Mouse (Mus musculus) liver, embryonic 16.5 days (tissue): ENCODE data around the gene Ccdc42. TPM values are rescaled to one million over a fixed set of nuclear protein-coding genes. Genes with fewer than 3 reads are reported as not detected.

ENCODE experiments used
- ATAC-seq: fragments of 200-750 bp; cut with Nextera tagmentation; 2 replicates; pipeline ENCODE4 v1.8.0; 2017; ENCODE audit warnings: low read depth, mild to moderate bottlenecking, moderate number of reproducible peaks, moderate library complexity
- H3K27ac ChIP-seq: fragments of 300-500 bp; sonication (generic); 2 replicates; pipeline ENCODE4 v1.5.1; 2014; ENCODE audit warnings: mild to moderate bottlenecking, low read length
- H3K27me3 ChIP-seq: fragments of 300-500 bp; sonication (generic); 2 replicates; pipeline ENCODE4 v1.6.1; 2014; ENCODE audit warnings: low read depth, low read length, mixed read lengths; ENCODE audit not compliant: control insufficient read depth, insufficient read depth
- H3K36me3 ChIP-seq: fragments of 300-500 bp; sonication (generic); 2 replicates; pipeline ENCODE4 v1.6.1; 2014; ENCODE audit warnings: mild to moderate bottlenecking; ENCODE audit not compliant: control insufficient read depth, insufficient read depth
- H3K4me1 ChIP-seq: fragments of 300-500 bp; sonication (generic); 2 replicates; pipeline ENCODE4 v1.6.1; 2014; ENCODE audit warnings: low read depth, low read length, mixed read lengths; ENCODE audit not compliant: control insufficient read depth
- H3K4me2 ChIP-seq: fragments of 300-500 bp; sonication (generic); 2 replicates; pipeline ENCODE4 v1.6.1; 2014; ENCODE audit warnings: low read depth, low read length, mixed read lengths
- H3K4me3 ChIP-seq: fragments of 300-500 bp; sonication (generic); 2 replicates; pipeline ENCODE4 v1.5.1; 2014; ENCODE audit warnings: low read depth, mild to moderate bottlenecking, low read length
- H3K9ac ChIP-seq: fragments of 300-500 bp; sonication (generic); 2 replicates; pipeline ENCODE4 v1.6.1; 2014; ENCODE audit warnings: low read depth, low read length
- H3K9me3 ChIP-seq: fragments of 300-500 bp; sonication (generic); replicated peaks from 2 replicates; pipeline ENCODE4 v1.6.1; 2016; ENCODE audit warnings: low read length; ENCODE audit not compliant: control insufficient read depth
- WGBS: fragments of 180-500 bp; shearing (Covaris S2); extraction: QIAGEN DNeasy Blood & Tissue Kit; methylation state at CpG from one replicate; pipeline ENCODE4 v1.1.7; 2014; ENCODE audit not compliant: insufficient replicate concordance; 5-methylcytosine and 5-hydroxymethylcytosine counted together
- polyA plus RNA-seq: library from polyadenylated mRNA; unstranded; fragments of >200 nt; fragmentation: Nextera tagmentation; extraction: Ambion mirVana; gene quantifications from 2 replicates; pipeline ENCODE4 v1.2.1, GENCODE M21; 2015

The Ccdc42 gene
- polyA plus RNA-seq, 1 experiment from 2014 or later = not detected

- Histone ChIP-seq H3K36me3 (no peaks in the 10 kb centered on the region), H3K27ac (no peak within 1 kb of the TSS), H3K4me1 (no peaks in the 10 kb centered on the region), H3K4me3 (no peak within 1 kb of the TSS; the same call in 1 of the 2 replicates), H3K4me2 (no peak within 1 kb of the TSS), H3K9ac (no peak within 1 kb of the TSS), H3K9me3 (no peaks in the 10 kb centered on the region), H3K27me3 (peaks cover 4% of the 10 kb centered on the region; the same call in 1 of the 2 replicates)
- ATAC-seq = no peak
- 21% methylated on average over 37 of the region's 37 CpGs for WGBS
These were observed 30.8 kb upstream of the Ccdc42 start, which contains the start of gene Mfsd6l for GRCm38 (mm10) chr11:68555918-68556584. Gene Mfsd6l, plus strand, starts transcription at chr11:68556186.

- peaks cover 4% of the 10 kb centered on the region; the same call in 1 of the 2 replicates for H3K27me3 ChIP-seq
- no peaks in the 10 kb centered on the region for H3K9me3 ChIP-seq
- H3K4me3 ChIP-seq = no peak overlapping the region
- no peak for ATAC-seq
- H3K36me3 ChIP-seq = no peaks in the 10 kb centered on the region
- H3K27ac ChIP-seq = no peak overlapping the region
- no peaks in the 10 kb centered on the region for H3K4me1 ChIP-seq
- no peak overlapping the region for H3K4me2 ChIP-seq
- no peak overlapping the region for H3K9ac ChIP-seq
- WGBS = 8% methylated on average over 1 of the region's 1 CpGs
These were observed 27.3 kb upstream of the Ccdc42 start for GRCm38 (mm10) chr11:68559546-68559945.

DNA sequence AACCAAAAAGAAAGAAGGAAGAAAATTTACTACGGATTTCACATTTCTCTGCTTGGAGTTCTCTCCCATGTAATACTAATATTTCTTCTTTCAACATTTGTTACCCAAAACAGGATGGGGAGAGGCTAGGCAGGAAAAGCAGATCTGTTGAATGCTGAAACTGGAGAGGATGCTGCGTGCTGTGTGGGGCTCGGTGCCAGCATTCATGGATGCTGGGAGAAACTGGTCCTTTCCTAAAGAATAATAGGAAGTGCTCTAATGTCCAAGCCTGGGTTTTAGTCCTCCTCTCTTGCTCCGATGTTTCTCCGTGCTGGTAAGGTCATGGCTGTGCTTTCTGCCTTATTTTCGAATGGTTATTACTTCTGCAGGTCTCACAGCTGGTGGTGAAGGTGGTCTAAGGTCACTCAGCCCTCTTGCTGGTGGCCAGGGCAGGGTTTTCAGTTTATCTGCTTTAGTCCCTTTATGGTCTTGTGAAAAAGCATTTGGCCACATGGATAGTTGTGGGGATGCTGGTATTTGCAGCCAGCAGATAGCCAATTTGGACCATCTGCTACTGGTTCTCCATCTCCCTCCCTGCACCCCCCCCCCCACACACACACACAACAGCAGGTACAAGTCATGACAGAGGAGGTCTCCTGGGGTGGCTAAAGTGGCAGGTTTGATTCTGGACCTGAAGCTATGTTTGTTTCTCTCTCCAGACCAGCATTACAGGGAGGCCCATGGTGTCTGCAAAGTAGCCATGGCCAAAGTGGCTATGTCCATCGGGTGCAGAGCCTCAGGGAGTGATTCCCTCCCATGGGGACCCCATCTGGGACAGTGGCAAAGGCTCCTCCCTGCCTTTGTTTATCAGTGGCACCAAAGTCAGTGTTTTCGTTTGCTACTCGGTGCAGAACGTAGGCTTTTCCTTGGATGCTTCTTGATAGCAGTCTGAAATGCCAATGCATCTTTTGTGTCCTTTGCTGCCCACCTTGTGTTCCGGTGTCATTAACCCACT, 24.6 kb upstream of the Ccdc42 start:
- no peak overlapping the region for H3K27ac ChIP-seq
- H3K9ac ChIP-seq = no peak overlapping the region
- 51% methylated on average over 11 of the region's 11 CpGs for WGBS
- no peak overlapping the region for H3K4me2 ChIP-seq
- H3K36me3 ChIP-seq = no peaks in the 10 kb centered on the region
- no peaks in the 10 kb centered on the region for H3K4me1 ChIP-seq
- H3K9me3 ChIP-seq = no peaks in the 10 kb centered on the region
- no peaks in the 10 kb centered on the region for H3K27me3 ChIP-seq
- ATAC-seq = no peak
- no peak overlapping the region for H3K4me3 ChIP-seq

DNA sequence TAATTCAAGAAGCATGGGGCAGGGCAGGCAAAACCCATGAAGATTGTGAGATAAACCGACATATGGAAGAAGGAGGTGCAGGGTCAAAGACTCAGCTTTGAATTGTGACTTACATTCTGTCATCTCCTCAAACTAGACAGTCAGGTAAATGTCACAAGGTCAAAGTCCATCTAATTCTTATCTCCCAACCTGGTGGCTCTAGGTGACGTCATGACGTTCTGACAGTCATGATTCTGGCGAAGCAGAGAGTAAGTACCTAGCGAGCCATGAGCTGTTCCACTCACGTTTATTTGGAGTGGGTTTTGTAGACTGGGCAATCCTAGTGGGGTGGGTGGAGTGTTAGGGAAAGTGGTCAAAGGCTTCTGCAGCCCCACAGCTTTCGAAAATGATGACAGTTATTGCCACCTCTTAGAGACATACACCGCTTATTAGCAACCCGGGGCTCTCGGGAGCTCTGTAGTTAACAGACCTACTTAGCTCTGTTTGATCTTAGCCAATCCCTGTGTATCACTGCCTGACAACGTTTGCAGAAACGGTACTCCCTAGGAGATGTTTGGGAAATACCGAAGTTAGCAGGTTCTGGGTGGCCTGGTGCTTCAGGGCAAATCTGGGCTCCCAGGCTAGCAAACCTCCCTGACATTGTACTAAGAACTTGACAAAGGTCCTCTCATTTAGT, 22.3 kb upstream of the Ccdc42 start:
- WGBS = 53% methylated on average over 13 of the region's 13 CpGs
- no peak overlapping the region for H3K4me2 ChIP-seq
- H3K27ac ChIP-seq = no peak overlapping the region
- no peaks in the 10 kb centered on the region for H3K36me3 ChIP-seq
- H3K9ac ChIP-seq = no peak overlapping the region
- H3K4me1 ChIP-seq = no peaks in the 10 kb centered on the region
- H3K4me3 ChIP-seq = no peak overlapping the region
- H3K9me3 ChIP-seq = no peaks in the 10 kb centered on the region
- H3K27me3 ChIP-seq = no peaks in the 10 kb centered on the region
- no peak for ATAC-seq

GRCm38 (mm10) chr11:68565032-68565429, 21.8 kb upstream of the Ccdc42 start:
- WGBS = 63% methylated on average over 3 of the region's 3 CpGs
- ATAC-seq = no peak
- no peak overlapping the region for H3K4me2 ChIP-seq

DNA sequence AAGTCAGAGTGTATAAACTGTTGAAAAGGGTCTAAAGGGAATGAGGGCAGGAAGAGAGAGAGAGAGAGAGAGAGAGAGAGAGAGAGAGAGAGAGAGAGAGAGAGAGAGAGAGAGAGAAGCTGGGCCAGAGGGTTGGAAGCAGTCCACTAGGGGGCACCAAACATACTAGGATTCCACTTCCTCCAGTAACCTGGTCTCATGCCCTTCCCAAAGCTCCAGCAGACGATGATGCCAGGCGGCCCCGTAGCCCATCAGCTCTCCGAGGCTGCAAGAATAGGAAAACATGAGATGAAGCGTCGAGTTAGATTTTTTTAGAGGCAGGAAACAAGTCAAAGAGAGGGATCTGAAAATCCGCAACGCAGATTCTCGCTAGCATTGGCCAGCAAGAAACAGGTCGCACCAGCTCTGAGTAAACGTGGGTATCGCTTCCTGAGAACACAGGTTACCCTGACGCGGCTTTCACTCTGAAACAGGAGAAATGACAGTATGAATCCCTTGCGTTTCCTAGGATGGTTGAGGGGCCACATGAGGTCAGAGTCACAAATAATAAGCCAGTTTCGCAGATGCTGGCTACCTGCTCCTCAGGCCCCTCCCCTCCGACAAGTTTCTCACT, 20.3 kb upstream of the Ccdc42 start:
- peak overlapping the region; percentile 26; the same call in 1 of the 2 replicates for H3K4me2 ChIP-seq
- no peak overlapping the region for H3K27ac ChIP-seq
- no peak for ATAC-seq
- H3K36me3 ChIP-seq = no peaks in the 10 kb centered on the region
- no peak overlapping the region for H3K9ac ChIP-seq
- no peaks in the 10 kb centered on the region for H3K4me1 ChIP-seq
- H3K4me3 ChIP-seq = no peak overlapping the region
- WGBS = 20% methylated on average over 17 of the region's 17 CpGs
- no peaks in the 10 kb centered on the region for H3K9me3 ChIP-seq
- H3K27me3 ChIP-seq = no peaks in the 10 kb centered on the region

More at GRCm38 (mm10) chr11:68565032-68565429, 21.8 kb upstream of the Ccdc42 start:
- no peaks in the 10 kb centered on the region for H3K36me3 ChIP-seq
- H3K4me1 ChIP-seq = no peaks in the 10 kb centered on the region
- H3K9ac ChIP-seq = no peak overlapping the region
- no peak overlapping the region for H3K4me3 ChIP-seq
- H3K27ac ChIP-seq = no peak overlapping the region
- no peaks in the 10 kb centered on the region for H3K9me3 ChIP-seq
- H3K27me3 ChIP-seq = no peaks in the 10 kb centered on the region

DNA sequence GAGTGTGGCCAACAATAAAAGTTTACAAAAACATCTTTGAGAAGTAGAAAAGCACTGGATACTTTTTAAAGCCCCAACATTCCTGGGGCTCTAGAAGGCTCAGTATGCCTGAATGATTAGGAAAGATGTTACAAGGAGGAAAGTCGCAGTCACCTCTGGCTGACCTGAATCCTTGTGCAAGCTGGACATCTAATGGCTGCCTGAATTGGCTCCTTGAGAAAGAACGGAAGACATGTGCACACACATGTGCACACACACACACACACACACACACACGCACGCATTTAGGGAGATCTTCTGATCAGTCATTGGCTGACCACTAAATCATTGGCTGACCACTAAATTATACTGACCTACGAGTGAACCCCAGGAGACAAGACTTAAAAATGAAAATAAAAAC, 16.0 kb upstream of the Ccdc42 start:
- ATAC-seq = no peak
- Histone ChIP-seq H3K9ac (no peak overlapping the region), H3K4me3 (no peak overlapping the region), H3K36me3 (no peaks in the 10 kb centered on the region), H3K4me1 (no peaks in the 10 kb centered on the region), H3K27ac (no peak overlapping the region), H3K9me3 (no peaks in the 10 kb centered on the region), H3K27me3 (no peaks in the 10 kb centered on the region), H3K4me2 (no peak overlapping the region)
- WGBS = 58% methylated on average over 5 of the region's 5 CpGs

DNA sequence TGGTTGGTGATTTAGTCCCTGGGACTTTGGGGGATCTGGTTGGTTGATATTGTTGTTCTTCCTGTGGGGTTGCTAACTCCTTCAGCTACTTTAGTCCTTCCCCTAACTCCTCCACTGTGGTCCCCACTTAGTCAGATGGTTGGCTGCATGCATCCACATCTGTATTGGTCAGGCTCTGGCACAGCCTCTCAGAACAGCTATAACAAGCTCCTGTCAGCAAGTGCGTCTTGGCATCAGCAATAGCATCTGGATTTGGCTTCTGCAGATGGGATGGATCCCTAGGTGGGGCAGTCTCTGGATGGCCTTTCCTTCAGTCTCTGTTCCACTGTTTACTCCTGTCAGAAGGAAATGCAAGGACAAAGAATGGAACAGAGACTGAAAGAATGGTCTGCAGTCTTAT, 9.7 kb upstream of the Ccdc42 start:
- no peak overlapping the region for H3K27ac ChIP-seq
- H3K9ac ChIP-seq = no peak overlapping the region
- WGBS = 62% methylated on average over 1 of the region's 1 CpGs

More for the DNA sequence above, 9.7 kb upstream of the Ccdc42 start:
- no peaks in the 10 kb centered on the region for H3K9me3 ChIP-seq
- H3K4me3 ChIP-seq = no peak overlapping the region
- H3K4me1 ChIP-seq = no peaks in the 10 kb centered on the region
- no peaks in the 10 kb centered on the region for H3K27me3 ChIP-seq
- no peaks in the 10 kb centered on the region for H3K36me3 ChIP-seq
- ATAC-seq = no peak
- H3K4me2 ChIP-seq = no peak overlapping the region
